Mouse (Mus musculus) urinary bladder, adult 2 months (tissue): Measurements from ENCODE around the gene Snx25. TPM values are rescaled to one million over a fixed set of nuclear protein-coding genes. Genes with fewer than 3 reads are reported as not detected.

Experiments
- DNase-seq: peaks from one replicate; pipeline ENCODE4 v3.0.0; 2022; ENCODE audit warnings: low spot score
- polyA plus RNA-seq: library from polyadenylated mRNA; depleted of rRNA; stranded (reverse); fragments of >200 nt; gene quantifications from 2 replicates; pipeline ENCODE4 v1.2.3, GENCODE M21; 2012; rRNA removed

Gene Snx25
- polyA plus RNA-seq, 1 experiment = 9.9 TPM

DNA sequence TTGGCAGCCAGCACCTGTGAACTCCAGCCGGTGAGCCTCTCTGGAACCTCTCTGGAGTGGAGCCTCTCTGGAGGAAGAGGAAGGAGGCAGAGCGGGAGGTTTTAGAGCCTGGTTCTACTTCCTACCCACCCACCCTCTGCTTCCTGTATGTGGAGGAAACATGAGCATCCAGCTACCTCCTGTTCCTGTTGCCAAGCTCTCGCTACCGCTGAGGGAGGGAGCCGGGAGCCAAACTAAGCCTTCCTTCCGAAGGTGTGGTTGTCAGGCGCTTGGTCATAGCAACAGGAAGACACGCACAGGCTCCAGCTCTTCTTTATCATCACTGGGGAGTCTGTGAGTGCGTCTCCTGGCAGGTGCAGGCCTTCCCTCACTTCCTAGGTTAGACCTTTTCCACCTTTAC, 129.8 kb downstream of the Snx25 start:
- no peak for DNase-seq

DNA sequence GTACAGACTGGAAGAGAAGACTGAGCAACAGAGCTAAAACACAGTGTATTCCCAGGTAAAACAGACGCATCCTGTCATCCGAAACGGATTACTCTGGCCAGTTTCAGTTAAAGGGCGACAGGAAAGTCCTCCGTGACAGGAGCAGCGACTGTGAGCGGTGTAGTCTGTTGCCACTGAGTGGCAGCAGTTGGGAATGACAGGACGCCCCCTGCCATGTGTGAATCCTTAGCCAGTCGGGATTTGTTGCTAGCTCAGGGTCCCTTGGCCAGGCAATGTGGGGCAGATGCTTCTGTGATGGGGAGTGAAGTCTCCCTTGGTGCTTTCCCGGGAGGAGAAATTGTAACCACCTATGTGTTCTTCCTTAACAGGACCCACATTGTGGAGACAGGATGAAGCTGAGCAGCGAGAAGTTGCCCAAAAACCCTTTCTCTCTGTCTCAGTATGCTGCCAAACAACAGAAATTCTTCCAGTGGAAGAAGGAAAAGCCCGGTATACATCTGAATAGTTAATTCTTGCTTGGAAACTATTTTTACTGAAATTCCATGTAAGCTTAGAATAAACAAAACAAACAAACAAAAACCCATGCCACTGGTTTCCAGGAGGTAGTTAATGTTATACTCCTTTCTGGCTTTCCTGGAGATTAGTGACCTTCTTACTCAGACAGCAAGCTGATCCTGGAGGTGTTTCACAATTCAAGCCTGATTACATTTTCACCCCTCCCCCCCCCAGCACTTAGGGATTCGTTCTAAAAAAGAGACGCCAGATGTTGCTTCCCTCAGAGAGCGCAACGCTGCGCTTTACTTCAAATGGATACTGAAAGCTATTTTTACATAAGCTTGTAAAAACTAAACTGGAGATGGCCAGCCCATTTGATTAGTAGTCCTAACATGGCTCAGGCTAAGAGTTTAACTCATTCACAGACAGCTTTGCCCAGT, 140.9 kb downstream of the Snx25 start:
- no peak for DNase-seq

- no peak for DNase-seq
Measured at GRCm38 (mm10) chr8:46010306-46010705, 141.7 kb downstream of the Snx25 start.

- DNase-seq = no peak
Measured at GRCm38 (mm10) chr8:46007050-46007672, 144.8 kb downstream of the Snx25 start.

GRCm38 (mm10) chr8:46005596-46005995, 146.4 kb downstream of the Snx25 start, which contains the start of gene Ankrd37:
TSS of gene Ankrd37 (minus strand) at chr8:46005707.
- DNase-seq = no peak

DNA sequence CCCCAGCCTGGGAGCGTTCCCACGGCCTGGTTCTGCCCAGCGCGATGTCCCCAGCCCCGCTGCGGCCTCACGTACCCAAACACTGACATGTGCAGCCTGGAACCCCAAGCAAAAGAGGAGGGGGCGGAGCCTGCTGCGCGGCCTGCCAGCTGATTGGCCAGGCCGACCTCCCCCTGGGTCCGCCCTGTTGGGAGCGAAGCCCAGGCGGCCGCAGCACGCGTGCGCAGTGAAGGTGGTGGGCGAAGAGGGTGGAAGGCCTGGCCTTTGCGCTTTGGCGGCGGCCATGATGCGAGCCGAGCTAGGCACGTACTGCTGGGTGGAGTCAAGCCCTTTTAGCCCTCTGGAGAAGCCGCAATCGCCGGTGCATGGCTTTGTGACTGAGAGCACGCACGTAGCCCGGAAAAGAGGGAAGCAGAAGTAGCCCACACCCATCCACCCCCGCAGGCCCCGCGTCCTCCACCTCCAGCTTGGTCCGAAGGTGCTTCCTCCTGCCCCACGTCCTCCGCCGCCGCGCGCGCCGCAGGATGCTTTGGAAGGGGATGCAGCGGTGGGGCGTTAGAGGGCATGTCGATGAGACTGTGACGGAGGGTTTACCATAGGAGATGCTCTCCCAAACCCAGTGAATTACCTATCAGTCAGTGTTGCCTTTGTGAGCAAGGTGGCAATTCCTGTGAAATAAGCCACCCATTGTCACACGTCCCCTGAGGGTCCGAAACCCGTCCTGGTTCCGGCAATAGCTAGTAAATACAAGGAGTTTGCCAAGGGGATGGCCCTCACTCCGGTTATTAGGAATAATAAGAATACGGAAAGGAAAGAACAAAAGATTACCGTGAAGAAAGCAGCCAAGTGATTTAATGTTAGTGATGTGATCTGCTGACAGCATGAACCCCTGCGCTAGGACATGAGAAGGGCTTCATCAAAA, 151.9 kb downstream of the Snx25 start:
- peak; percentile 97 for DNase-seq

DNA sequence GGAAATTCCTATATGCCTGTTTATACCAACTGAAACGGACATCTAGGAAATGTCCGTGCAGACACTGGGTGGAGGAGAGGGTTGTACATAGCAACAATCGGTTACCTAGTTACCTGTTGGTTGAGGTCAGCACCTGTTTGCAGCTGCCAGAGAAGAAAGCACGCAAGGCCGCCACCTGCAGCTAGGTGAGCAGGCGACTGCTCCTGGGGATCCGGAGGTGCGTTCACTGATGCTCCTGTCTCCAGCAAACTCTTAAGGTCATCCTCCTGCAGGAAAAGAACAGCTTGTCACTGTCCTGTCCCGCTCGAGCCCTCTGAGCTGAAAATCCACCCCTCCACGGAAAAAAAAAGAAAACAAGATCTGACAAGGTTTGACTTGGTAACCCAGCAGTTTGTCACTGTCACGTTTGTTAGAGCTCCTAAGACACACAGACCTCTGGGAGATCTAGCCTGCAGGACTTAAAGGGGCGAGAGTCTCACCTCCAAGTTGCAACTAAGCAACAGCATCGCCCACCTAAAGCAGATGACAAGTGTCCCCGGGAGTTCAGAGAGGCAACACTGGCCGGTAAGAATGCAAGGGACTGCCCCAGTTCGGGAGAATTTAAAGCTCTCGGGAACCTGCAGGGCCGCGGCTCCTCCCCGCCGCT, 152.7 kb downstream of the Snx25 start, which contains the start of gene Lrp2bp:
Lrp2bp (plus strand) TSS at position 166 of the 646 bp plus-strand sequence.
- DNase-seq = no peak

DNA sequence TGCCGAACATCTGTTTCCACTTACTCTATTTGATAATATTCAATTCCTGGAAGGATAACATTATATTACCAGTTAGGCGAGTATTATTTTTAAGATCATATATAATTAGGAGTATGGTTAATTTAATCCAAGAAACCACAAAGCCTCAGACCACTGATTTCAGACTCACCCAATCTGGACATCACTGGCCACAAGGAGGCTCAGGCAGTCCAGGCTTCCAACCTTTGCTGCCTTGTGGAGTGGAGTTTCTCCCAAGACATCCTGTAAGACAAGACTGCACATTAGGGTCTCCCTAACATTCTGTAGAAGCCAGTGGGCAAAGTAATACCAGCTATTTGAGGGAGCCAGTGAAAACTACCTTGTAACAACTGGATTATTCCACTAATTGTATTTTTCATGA, 153.7 kb downstream of the Snx25 start:
- no peak for DNase-seq

- DNase-seq = no peak
Measured at GRCm38 (mm10) chr8:45995576-45995975, 156.4 kb downstream of the Snx25 start.

GRCm38 (mm10) chr8:45994111-45994510, 157.8 kb downstream of the Snx25 start:
- DNase-seq = no peak

GRCm38 (mm10) chr8:45990631-45991310, 161.2 kb downstream of the Snx25 start:
- no peak for DNase-seq

GRCm38 (mm10) chr8:45988189-45988588, 163.8 kb downstream of the Snx25 start:
- no peak for DNase-seq

DNA sequence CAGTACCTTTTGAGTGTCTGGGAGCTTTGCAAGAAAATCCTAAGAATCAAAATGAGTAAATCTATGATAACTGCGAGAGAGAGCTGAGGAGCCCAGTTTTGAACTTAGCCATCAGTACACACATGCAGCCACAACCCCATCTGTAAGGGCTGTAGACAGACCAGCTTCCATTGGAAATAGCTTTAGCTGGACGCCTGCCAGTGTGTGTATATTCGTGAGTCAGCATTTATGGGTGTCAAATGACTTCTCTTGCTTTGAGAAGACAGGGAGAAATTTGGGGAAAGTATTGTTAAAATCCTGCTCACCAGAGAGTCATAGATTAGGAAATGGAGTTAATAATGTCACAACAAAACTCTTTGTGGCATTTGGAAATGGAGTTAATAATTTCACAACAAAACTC, 165.3 kb downstream of the Snx25 start:
- DNase-seq = no peak

Other genes starting within 250 kb of the Snx25 start
- gene Ccdc110, start 217.5 kb downstream of the Snx25 start, polyA plus RNA-seq = not detected in 2 replicates
- 8.5 and 11.2 TPM in 2 replicates for gene 1700029J07Rik, start 176.9 kb downstream of the Snx25 start, polyA plus RNA-seq
- 51.4 and 57.1 TPM in 2 replicates for gene Ufsp2, start 176.6 kb downstream of the Snx25 start, polyA plus RNA-seq
- 0.21 and 0.44 TPM in 2 replicates for gene Lrp2bp, start 152.9 kb downstream of the Snx25 start, polyA plus RNA-seq
- 6.2 and 6.8 TPM in 2 replicates for gene Ankrd37, start 146.5 kb downstream of the Snx25 start, polyA plus RNA-seq
- 11.4 and 12.8 TPM in 2 replicates for gene Cfap97, start 388 bp downstream of the Snx25 start, polyA plus RNA-seq
- gene Slc25a4, start 59.1 kb upstream of the Snx25 start, polyA plus RNA-seq = 537 and 579 TPM in 2 replicates
- gene Helt, start 142.5 kb upstream of the Snx25 start, polyA plus RNA-seq = not detected in 2 replicates